Mouse (Mus musculus): Measurements from ENCODE around the gene Serpina1f. TPM values are rescaled to one million over a fixed set of nuclear protein-coding genes. Genes with fewer than 3 reads are reported as not detected.
"Not testable (repeated sequence)": the region's sequence is repeated elsewhere in the genome, so short reads cannot be mapped to it uniquely, and the experiment has no call there.

Serpina1f gene
- polyA plus RNA-seq, 1 experiment from 2014 or later: 0.49 TPM

DNA sequence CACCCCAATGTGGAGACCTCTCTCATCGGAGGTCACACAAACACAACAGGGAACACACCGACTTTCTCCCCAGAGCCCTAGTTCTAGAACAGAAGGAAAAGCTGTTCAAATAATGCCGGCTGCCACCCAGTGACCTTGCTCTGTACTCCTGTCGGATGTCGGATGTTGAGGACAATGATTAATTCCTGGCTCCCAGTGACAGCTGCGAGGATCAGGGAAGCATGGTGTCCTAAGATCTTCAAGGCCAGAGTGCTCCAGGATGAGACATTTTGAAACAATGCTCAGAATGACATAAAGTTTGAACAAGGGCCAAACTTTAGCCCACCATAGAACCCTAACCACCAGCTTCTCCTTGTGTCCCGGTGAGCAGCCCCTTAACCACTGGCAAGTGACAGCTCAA is 8.3 kb downstream of the Serpina1f start:
- DNase-seq (ENCODE audit: low read depth, low spot score) (no peak), ATAC-seq (no peak)
- CTCF ChIA-PET: interaction anchor here (1.1 kb wide), 1 partner anchor 14 kb away, joined by 4 read pairs; no protein-coding TSS in a partner anchor
- POLR2A ChIA-PET: no interaction called here
- no peak for TF ChIP-seq CTCF (IDR thresholded peaks at IDR 0.05)
- no peaks in the 10 kb centered on the region for H3K27me3 ChIP-seq
- in situ Hi-C loops (cut with MboI; ENCODE audit: low pct_unique_long_range_greater_than_20kb): loop anchor here (10.0 to 25.0 kb wide), 3 partner anchors 728 to 1300 kb away; no protein-coding TSS in a partner anchor

GRCm38 (mm10) chr12:103686050-103686449 is 9.3 kb downstream of the Serpina1f start:
- POLR2A ChIA-PET: no interaction called here
- H3K27me3 ChIP-seq: no peaks in the 10 kb centered on the region
- ATAC-seq: no peak
- no peak for TF ChIP-seq CTCF (IDR thresholded peaks at IDR 0.05)
- in situ Hi-C loops (cut with MboI; ENCODE audit: low pct_unique_long_range_greater_than_20kb): loop anchor here (10.0 to 25.0 kb wide), 3 partner anchors 729 to 1301 kb away; no protein-coding TSS in a partner anchor
- CTCF ChIA-PET: interaction anchor here (1.1 to 1.4 kb wide), 2 partner anchors 8 to 14 kb away, joined by 3 to 4 read pairs; no protein-coding TSS in a partner anchor
- no peak for DNase-seq (ENCODE audit: low read depth, low spot score)

- no peak for DNase-seq (ENCODE audit: low read depth, low spot score)
- POLR2A ChIA-PET: no interaction called here
- H3K27me3 ChIP-seq: no peaks in the 10 kb centered on the region
- ATAC-seq: no peak
- no peak for TF ChIP-seq CTCF (IDR thresholded peaks at IDR 0.05)
- in situ Hi-C loops (cut with MboI; ENCODE audit: low pct_unique_long_range_greater_than_20kb): loop anchor here (10.0 to 25.0 kb wide), 3 partner anchors 729 to 1302 kb away; no protein-coding TSS in a partner anchor
- CTCF ChIA-PET: interaction anchor here (1.4 kb wide), 1 partner anchor 9 kb away, joined by 3 read pairs; no protein-coding TSS in a partner anchor
Measured at GRCm38 (mm10) chr12:103685386-103685785, 9.9 kb downstream of the Serpina1f start.

GRCm38 (mm10) chr12:103683775-103684174 is 11.6 kb downstream of the Serpina1f start:
- POLR2A ChIA-PET: interaction anchor here (1.0 kb wide), 1 partner anchor 12 kb away, joined by 3 read pairs; no protein-coding TSS in a partner anchor

DNA sequence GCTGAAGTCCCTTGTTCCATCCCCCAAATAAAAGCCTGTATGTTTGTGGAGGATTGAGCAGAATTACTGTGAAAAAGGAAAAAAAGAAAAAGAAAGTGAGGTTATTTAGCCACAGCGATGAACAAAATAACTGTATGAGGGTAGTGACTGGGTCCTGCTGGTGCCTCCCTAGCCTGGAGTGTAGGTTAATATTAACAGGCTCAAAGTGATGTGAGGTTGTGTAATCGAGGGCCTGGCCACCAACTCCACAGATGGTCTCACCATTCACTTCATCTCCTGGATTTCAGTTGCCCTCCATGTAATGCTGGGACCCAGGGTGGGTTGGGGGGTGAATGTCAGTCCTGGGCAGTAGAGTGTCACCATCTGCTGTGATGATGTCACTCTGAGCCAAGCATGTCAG is 13.6 kb downstream of the Serpina1f start:
- CTCF ChIA-PET: interaction anchor here (0.8 to 0.9 kb wide), 2 partner anchors 9 to 27 kb away, joined by 3 read pairs; no protein-coding TSS in a partner anchor
- DNase-seq (ENCODE audit: low read depth, low spot score): no peak
- TF ChIP-seq CTCF (IDR thresholded peaks at IDR 0.05): no peak
- POLR2A ChIA-PET: no interaction called here
- H3K27me3 ChIP-seq: no peaks in the 10 kb centered on the region
- peak; percentile 59 for ATAC-seq
- in situ Hi-C loops (cut with MboI; ENCODE audit: low pct_unique_long_range_greater_than_20kb): loop anchor here (10.0 to 25.0 kb wide), 3 partner anchors 733 to 1306 kb away; no protein-coding TSS in a partner anchor

More at GRCm38 (mm10) chr12:103683775-103684174, 11.6 kb downstream of the Serpina1f start:
- in situ Hi-C loops (cut with MboI; ENCODE audit: low pct_unique_long_range_greater_than_20kb): loop anchor here (10.0 to 25.0 kb wide), 3 partner anchors 731 to 1304 kb away; no protein-coding TSS in a partner anchor
- no peaks in the 10 kb centered on the region for H3K27me3 ChIP-seq
- TF ChIP-seq CTCF (IDR thresholded peaks at IDR 0.05): no peak
- DNase-seq (ENCODE audit: low read depth, low spot score) (peak; percentile 81), ATAC-seq (peak; percentile 82)
- CTCF ChIA-PET: interaction anchor here (1.2 to 1.3 kb wide), 2 partner anchors 12 to 17 kb away, joined by 4 read pairs; no protein-coding TSS in a partner anchor

- ChIA-PET CTCF (interaction anchor here (0.8 to 0.9 kb wide), 2 partner anchors 8 to 28 kb away, joined by 3 read pairs; no protein-coding TSS in a partner anchor), POLR2A (no interaction called here)
- no peak for ATAC-seq
- TF ChIP-seq CTCF (IDR thresholded peaks at IDR 0.05): no peak
- in situ Hi-C loops (cut with MboI; ENCODE audit: low pct_unique_long_range_greater_than_20kb): loop anchor here (10.0 to 25.0 kb wide), 3 partner anchors 734 to 1306 kb away; no protein-coding TSS in a partner anchor
- no peak for DNase-seq (ENCODE audit: low read depth, low spot score)
- H3K27me3 ChIP-seq: no peaks in the 10 kb centered on the region
Measured at GRCm38 (mm10) chr12:103681169-103681568, 14.2 kb downstream of the Serpina1f start.

DNA sequence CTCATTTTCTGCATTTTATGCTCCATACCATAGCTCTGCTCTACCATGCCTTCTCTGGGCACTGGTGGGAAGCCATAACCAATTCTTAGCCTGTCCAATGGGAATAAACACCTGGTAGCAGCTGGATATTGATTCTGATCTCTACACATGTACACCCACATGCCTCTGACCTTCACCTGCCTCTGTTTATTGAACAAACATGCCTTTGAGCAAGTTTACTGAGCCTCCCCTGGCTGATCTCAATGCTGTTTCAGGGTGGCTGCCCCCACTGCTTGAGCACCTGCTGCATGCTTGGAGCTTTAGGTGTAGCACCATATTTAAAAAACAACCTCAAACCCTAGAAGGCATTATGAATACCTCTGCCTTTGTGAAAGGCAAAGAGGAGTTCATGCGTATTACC is 15.5 kb downstream of the Serpina1f start:
- H3K27me3 ChIP-seq; DNase-seq (ENCODE audit: low read depth, low spot score); CTCF ChIA-PET; ATAC-seq: not testable (repeated sequence)
- POLR2A ChIA-PET: interaction anchor here (0.6 kb wide), 1 partner anchor 1352 kb away, joined by 6 read pairs; no protein-coding TSS in a partner anchor
- in situ Hi-C loops (cut with MboI; ENCODE audit: low pct_unique_long_range_greater_than_20kb): loop anchor here (10.0 to 25.0 kb wide), 3 partner anchors 735 to 1307 kb away; no protein-coding TSS in a partner anchor

DNA sequence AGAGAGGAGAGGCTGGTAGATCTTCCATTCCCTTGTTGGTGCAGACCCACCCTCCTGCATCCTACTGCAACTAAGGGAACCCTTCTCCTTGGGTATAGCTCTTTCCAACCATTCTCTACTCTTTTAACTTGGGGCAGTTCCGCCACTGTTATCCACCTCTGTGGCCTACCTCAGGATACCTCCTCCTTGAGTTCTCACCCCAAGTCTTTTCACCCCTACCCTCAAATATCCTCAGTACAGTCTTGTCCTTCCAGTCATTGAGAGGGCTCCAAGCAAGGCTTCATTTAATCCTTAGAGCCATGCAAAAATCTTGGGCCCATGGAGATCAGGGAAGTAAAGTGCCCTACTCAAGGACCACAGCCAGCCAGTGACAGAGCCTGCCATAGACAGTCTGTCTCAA is 19.3 kb downstream of the Serpina1f start, which contains the start of gene Serpina16:
TSS of gene Serpina16 (minus strand) at position 101 of the 400 bp plus-strand sequence.
- no peak for DNase-seq (ENCODE audit: low read depth, low spot score)
- ChIA-PET POLR2A (no interaction called here), CTCF (interaction anchor here (1.9 kb wide), 1 partner anchor 25 kb away, joined by 4 read pairs; no protein-coding TSS in a partner anchor)
- ATAC-seq: no peak
- no peaks in the 10 kb centered on the region for H3K27me3 ChIP-seq
- no peak for TF ChIP-seq CTCF (IDR thresholded peaks at IDR 0.05)
- in situ Hi-C loops (cut with MboI; ENCODE audit: low pct_unique_long_range_greater_than_20kb): loop anchor here (25.0 kb wide), 2 partner anchors 1236 to 1311 kb away; no protein-coding TSS in a partner anchor

DNA sequence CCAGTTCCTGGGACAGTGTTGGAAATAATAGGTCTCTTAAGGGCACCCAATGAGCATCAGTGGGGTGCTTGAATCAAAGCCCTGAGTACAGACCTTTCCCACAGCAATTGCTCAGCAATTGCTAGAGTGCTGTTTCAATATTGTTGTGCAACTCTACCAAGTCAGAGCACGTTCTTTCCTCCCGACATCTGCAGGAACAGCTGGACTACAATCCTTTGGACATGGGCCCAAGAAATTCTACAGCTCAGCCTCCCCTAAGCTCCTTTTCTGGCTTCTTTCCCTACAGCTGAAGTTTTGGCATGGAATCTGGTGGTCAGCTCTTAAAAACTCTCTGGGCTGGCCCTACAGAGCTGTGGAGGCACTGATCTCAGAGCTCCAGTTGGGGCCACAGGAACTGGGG is 22.1 kb downstream of the Serpina1f start:
- DNase-seq (ENCODE audit: low read depth, low spot score) (no peak), ATAC-seq (no peak)
- in situ Hi-C loops (cut with MboI; ENCODE audit: low pct_unique_long_range_greater_than_20kb): loop anchor here (5.0 kb wide), 1 partner anchor 34 kb away; no protein-coding TSS in a partner anchor
- no peaks in the 10 kb centered on the region for H3K27me3 ChIP-seq
- CTCF ChIA-PET: interaction anchor here (1.0 to 2.7 kb wide), 4 partner anchors 8 to 38 kb away, joined by 3 to 10 read pairs (median 10); no protein-coding TSS in a partner anchor
- TF ChIP-seq CTCF (IDR thresholded peaks at IDR 0.05): no peak
- POLR2A ChIA-PET: no interaction called here

DNA sequence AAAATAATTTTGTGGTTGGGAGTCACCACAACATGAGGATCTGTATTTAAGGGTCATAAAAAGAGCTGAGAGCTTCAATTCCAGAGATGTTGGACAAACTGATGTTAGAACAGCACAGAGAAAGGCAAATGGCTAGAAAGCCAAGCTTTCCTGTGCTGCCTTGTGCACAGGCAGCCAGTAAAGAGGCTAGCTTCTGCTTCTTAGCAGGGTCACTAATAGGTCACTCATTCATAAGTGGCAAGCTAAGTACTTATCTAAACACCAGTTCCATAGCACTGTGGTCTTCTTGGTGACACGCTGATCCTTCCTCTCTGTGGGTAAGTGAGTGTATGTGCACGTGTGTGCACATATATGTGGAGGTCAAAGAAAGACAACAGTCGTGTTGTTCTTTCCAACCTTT is 23.8 kb downstream of the Serpina1f start:
- no peak for DNase-seq (ENCODE audit: low read depth, low spot score)
- no peaks in the 10 kb centered on the region for H3K27me3 ChIP-seq
- no peak for ATAC-seq
- in situ Hi-C loops (cut with MboI; ENCODE audit: low pct_unique_long_range_greater_than_20kb): loop anchor here (5.0 kb wide), 1 partner anchor 36 kb away; no protein-coding TSS in a partner anchor
- TF ChIP-seq CTCF (IDR thresholded peaks at IDR 0.05): no peak
- POLR2A ChIA-PET: interaction anchor here (1.4 kb wide), 1 partner anchor 13 kb away, joined by 3 read pairs; no protein-coding TSS in a partner anchor
- CTCF ChIA-PET: interaction anchor here (1.0 to 1.5 kb wide), 3 partner anchors 13 to 127 kb away, joined by 3 to 4 read pairs (median 4); no protein-coding TSS in a partner anchor
